Mouse (Mus musculus) embryonic facial prominence, embryonic 12.5 days (tissue): Measurements from ENCODE around the gene Nedd9. TPM values are rescaled to one million over a fixed set of nuclear protein-coding genes. Genes with fewer than 3 reads are reported as not detected.
A peak's percentile ranks its signal among the peaks of the same experiment; 100 is the strongest.
"Not testable (repeated sequence)": the region's sequence is repeated elsewhere in the genome, so short reads cannot be mapped to it uniquely, and the experiment has no call there.

Experiments
- ATAC-seq: fragments of 200-750 bp; cut with Nextera tagmentation; 2 replicates; pipeline ENCODE4 v1.8.0; 2017; ENCODE audit not compliant: insufficient number of reproducible peaks, insufficient read depth, low FRiP score, low TSS enrichment
- H3K27ac ChIP-seq: fragments of 300-500 bp; sonication (generic); 2 replicates; pipeline ENCODE4 v1.5.1; 2016; ENCODE audit warnings: mild to moderate bottlenecking
- H3K27me3 ChIP-seq: fragments of 300-500 bp; sonication (generic); 2 replicates; pipeline ENCODE4 v1.6.1; 2016; ENCODE audit warnings: mild to moderate bottlenecking, moderate library complexity
- H3K36me3 ChIP-seq: fragments of 300-500 bp; sonication (generic); 2 replicates; pipeline ENCODE4 v1.6.1; 2016; ENCODE audit warnings: mild to moderate bottlenecking
- H3K4me1 ChIP-seq: fragments of 300-500 bp; sonication (generic); 2 replicates; pipeline ENCODE4 v1.6.1; 2016
- H3K4me2 ChIP-seq: fragments of 300-500 bp; sonication (generic); replicated peaks from 2 replicates; pipeline ENCODE4 v1.6.1; 2016; ENCODE audit warnings: mild to moderate bottlenecking, moderate library complexity
- H3K4me3 ChIP-seq: fragments of 300-500 bp; sonication (generic); 2 replicates; pipeline ENCODE4 v1.5.1; 2016; ENCODE audit warnings: mild to moderate bottlenecking
- H3K9ac ChIP-seq: fragments of 300-500 bp; sonication (generic); 2 replicates; pipeline ENCODE4 v1.6.1; 2016; ENCODE audit warnings: mild to moderate bottlenecking, moderate library complexity
- H3K9me3 ChIP-seq: fragments of 300-500 bp; sonication (generic); 2 replicates; pipeline ENCODE4 v1.6.1; 2016; ENCODE audit warnings: mild to moderate bottlenecking, moderate library complexity
- WGBS: fragments of 180-500 bp; shearing (Covaris S2); methylation state at CpG from one replicate; pipeline ENCODE4 v1.1.7; 2016; 5-methylcytosine and 5-hydroxymethylcytosine counted together
- polyA plus RNA-seq: library from polyadenylated mRNA; unstranded; fragments of >200 nt; fragmentation: Nextera tagmentation; extraction: Ambion mirVana; gene quantifications from 2 replicates; pipeline ENCODE4 v1.2.1, GENCODE M21; 2016

Gene Nedd9
- polyA plus RNA-seq, 1 experiment from 2014 or later, result 20.6 TPM

DNA sequence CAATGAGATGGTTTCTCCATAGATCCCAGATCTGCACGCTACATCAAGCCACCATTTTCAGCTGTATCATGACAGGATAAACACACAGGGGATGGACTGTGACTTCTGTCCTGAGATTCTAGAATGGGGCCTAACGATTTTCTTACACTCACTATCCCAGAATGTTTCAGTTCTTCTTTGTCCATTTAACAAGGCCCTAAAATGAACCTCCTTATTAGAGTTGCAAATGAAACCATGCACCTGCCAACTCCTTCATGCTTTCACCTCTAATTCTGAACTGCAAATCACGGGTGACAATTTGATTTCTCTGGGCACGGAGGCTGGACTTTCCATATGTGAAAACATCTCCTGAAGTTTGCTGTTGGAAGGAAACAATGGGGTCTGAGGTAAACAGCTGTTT, 111.1 kb downstream of the Nedd9 start:
- H3K27ac ChIP-seq, result no peak overlapping the region
- no peak overlapping the region for H3K9ac ChIP-seq
- H3K9me3 ChIP-seq, result no peaks in the 10 kb centered on the region
- H3K36me3 ChIP-seq, result no peaks in the 10 kb centered on the region
- no peak for ATAC-seq
- H3K4me2 ChIP-seq, result no peak overlapping the region
- 0 out of 2 replicates have a peak, but pooled peaks cover 5% of the 10 kb centered on the region for H3K4me1 ChIP-seq
- WGBS, result 76% methylated on average over 4 of the region's 4 CpGs
- no peak overlapping the region for H3K4me3 ChIP-seq
- no peaks in the 10 kb centered on the region for H3K27me3 ChIP-seq

DNA sequence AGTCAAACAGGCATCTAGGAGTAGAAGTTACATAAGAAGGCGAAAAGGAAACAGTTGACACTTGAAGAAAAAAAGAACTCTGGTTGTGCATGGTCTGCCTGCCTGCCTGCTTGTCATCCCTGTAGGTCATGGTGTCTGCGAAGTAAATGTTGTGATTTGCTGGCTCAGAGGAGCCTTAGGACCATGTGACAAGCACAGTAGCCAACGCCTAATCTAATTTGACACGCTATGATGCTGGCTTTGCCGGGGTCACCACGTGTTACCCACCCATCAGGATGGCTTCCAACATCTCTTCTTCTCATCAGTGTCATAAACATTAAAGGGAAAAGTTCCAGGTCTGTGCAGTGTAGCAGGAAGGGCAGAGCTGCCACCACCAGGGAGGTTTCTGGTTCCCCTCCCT, 111.5 kb downstream of the Nedd9 start:
- Histone ChIP-seq H3K27me3 (no peaks in the 10 kb centered on the region), H3K4me3 (no peak overlapping the region), H3K9ac (no peak overlapping the region), H3K4me1 (0 out of 2 replicates have a peak, but pooled peaks cover 8% of the 10 kb centered on the region), H3K27ac (no peak overlapping the region), H3K36me3 (no peaks in the 10 kb centered on the region), H3K4me2 (no peak overlapping the region), H3K9me3 (no peaks in the 10 kb centered on the region)
- no peak for ATAC-seq
- 59% methylated on average over 6 of the region's 6 CpGs for WGBS

DNA sequence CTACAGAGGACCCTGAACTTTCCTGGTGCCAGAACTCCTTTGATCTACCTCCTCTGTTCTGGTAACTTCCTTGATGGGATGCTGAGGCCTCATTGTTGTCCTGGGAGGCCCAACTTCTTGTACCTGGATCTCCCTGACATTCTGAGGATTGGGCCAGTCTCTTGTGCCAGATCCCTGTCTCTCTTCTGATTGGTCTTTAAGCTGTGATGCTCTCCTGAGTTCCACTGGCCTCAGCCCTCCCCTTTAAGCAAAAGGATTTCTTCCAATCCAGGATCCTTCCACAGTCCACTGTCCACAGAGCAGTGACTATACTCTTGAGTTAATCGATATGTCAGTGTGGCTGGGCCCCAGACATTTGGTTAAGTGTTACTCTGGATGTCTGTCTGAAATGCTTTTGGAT, 112.3 kb downstream of the Nedd9 start:
- no peak for ATAC-seq
- H3K9me3 ChIP-seq, result no peaks in the 10 kb centered on the region
- no peak overlapping the region for H3K9ac ChIP-seq
- no peaks in the 10 kb centered on the region for H3K27me3 ChIP-seq
- no peak overlapping the region for H3K4me2 ChIP-seq
- H3K36me3 ChIP-seq, result no peaks in the 10 kb centered on the region
- H3K27ac ChIP-seq, result no peak overlapping the region
- 86% methylated on average over 1 of the region's 1 CpGs for WGBS
- no peak overlapping the region for H3K4me3 ChIP-seq
- 0 out of 2 replicates have a peak, but pooled peaks cover 8% of the 10 kb centered on the region for H3K4me1 ChIP-seq

DNA sequence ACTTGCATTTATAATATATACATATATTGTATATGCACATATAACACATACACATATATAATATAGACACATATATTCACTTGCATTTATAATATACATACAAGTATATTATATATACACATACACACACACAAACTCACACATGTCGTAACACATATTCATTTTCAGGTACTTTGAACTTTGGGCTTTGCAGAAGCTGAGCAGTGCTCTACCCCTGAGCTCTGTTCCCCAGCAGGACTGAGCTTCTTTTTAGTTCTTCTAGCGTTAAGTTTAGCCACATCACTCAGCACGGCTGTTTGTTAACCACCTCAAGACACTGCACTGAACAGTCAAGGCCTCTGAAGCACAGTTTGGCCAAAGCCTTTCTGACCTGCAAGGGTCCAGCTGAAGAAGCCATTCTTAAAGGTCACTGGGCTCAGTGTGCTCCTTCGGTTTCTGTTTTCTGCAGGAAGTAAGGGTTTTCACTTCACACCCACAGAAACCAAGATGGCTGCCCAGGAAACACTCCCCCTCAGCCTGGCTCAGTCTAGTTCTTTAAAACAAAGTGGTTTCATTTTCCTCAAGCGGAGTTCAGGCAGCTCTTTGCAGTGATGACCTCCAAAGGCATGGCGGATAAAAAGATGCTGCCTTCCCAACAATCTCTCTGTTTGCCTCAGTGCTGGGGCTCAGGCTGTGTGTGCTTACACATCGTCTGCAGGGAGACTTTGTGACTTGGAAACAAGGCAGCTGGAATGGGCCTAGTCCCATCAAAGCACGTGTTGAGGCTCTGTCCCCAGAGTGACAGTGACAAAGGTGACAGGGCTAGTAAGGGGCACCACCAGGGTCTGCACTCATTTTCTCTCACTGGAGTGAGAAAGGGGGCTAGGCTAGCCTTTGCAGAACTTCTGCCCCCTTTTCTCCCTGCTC, 114.4 kb downstream of the Nedd9 start:
- H3K27ac ChIP-seq, result no peak overlapping the region
- H3K4me1 ChIP-seq, result 0 out of 2 replicates have a peak, but pooled peaks cover 8% of the 10 kb centered on the region
- no peak overlapping the region for H3K9ac ChIP-seq
- H3K4me2 ChIP-seq, result no peak overlapping the region
- no peaks in the 10 kb centered on the region for H3K27me3 ChIP-seq
- no peak overlapping the region for H3K4me3 ChIP-seq
- WGBS, result 78% methylated on average over 8 of the region's 8 CpGs
- no peak for ATAC-seq
- no peaks in the 10 kb centered on the region for H3K9me3 ChIP-seq
- H3K36me3 ChIP-seq, result no peaks in the 10 kb centered on the region

DNA sequence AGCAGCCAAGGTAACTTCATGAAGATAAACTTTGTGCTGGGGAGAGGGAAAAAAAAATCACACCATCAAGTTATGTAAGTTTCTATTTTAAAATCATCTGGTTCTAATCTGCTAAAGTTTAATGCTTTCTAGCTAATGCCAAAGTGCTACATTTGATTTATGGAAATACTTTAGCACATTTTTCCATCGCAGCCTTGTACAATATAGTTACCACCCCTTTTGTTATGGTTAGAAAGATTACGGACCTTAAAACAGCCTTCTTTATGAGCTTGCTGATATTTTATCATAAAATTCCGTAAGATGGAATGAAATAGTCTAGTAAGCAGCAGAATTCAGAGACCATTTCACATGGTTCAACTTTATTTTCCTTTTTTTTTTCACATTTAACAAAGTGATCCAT, 115.6 kb downstream of the Nedd9 start:
- no peak overlapping the region for H3K27ac ChIP-seq
- WGBS, result 71% methylated on average over 3 of the region's 3 CpGs
- H3K4me1 ChIP-seq, result 0 out of 2 replicates have a peak, but pooled peaks cover 8% of the 10 kb centered on the region
- H3K36me3 ChIP-seq, result no peaks in the 10 kb centered on the region
- H3K27me3 ChIP-seq, result no peaks in the 10 kb centered on the region
- no peak overlapping the region for H3K9ac ChIP-seq
- ATAC-seq, result no peak
- no peaks in the 10 kb centered on the region for H3K9me3 ChIP-seq
- H3K4me2 ChIP-seq, result no peak overlapping the region
- no peak overlapping the region for H3K4me3 ChIP-seq

DNA sequence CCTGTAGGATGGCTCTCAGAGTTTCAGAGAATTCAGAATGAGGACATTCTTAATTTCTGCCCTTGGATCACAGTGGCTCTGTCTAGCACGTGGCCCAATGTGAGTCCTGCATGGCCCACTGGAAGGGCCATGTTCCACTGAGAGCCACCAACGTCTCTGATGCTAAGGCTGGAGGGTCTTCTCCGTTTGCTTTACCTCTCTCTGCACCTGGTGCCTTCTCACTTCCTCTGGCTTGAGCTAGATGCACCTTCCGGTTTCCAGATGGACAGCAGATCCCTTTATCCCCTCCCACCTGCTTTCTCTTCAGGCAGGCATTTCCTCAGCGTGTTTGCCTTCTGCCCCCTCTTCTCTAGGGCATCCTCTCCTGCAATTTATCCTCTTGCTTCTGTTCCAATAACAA, 118.5 kb downstream of the Nedd9 start:
- 76% methylated on average over 5 of the region's 5 CpGs for WGBS
- Histone ChIP-seq H3K27ac (no peak overlapping the region), H3K4me1 (0 out of 2 replicates have a peak, but pooled peaks cover 10% of the 10 kb centered on the region), H3K36me3 (no peaks in the 10 kb centered on the region), H3K4me3 (no peak overlapping the region), H3K4me2 (no peak overlapping the region), H3K27me3 (no peaks in the 10 kb centered on the region), H3K9me3 (no peaks in the 10 kb centered on the region), H3K9ac (no peak overlapping the region)
- no peak for ATAC-seq

DNA sequence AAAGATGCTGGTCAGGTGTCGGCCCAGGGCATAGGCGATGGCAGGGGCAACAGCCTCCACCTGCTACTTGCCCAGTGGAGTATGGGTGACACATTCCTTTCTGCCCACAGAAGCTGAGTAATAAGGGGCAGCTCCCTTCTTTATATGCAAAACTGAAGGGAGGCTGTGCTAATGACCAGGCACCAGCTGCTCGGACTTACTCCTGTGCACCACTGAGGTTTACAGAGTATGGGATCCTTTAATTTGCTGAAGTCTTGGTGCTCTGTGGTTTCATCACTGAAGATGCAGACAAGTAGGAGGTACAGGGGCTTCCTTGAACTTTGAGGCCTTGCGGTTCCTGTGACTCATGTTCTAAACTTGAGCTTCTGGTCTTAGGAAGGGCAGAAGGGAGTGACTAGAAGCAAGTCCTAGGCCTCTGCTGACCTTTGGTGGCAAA, 120.0 kb downstream of the Nedd9 start:
- H3K4me3 ChIP-seq, result no peak overlapping the region
- no peak overlapping the region for H3K4me2 ChIP-seq
- H3K27ac ChIP-seq, result no peak overlapping the region
- H3K36me3 ChIP-seq, result no peaks in the 10 kb centered on the region
- 0 out of 2 replicates have a peak, but pooled peaks cover 10% of the 10 kb centered on the region for H3K4me1 ChIP-seq
- no peaks in the 10 kb centered on the region for H3K9me3 ChIP-seq
- H3K9ac ChIP-seq, result no peak overlapping the region
- WGBS, result 91% methylated on average over 4 of the region's 4 CpGs
- no peaks in the 10 kb centered on the region for H3K27me3 ChIP-seq
- no peak for ATAC-seq

DNA sequence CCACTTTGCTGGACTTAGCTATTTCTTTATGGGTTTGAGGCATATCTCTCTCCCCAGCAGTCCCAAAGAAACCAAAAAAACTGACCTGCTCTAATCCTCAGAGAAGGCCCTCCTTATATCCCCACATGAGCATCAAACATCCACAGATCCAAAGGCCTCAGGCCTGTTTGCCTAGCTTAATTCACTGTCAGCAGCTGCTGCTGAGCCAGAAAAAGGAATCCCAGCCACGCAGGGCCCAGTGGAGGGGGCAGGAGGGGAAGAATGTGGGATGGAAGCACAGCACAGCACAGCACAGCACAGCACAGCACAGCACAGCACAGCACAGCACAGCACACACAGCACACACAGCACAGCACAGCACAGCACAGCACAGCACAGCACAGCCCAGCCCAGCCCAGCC, 120.6 kb downstream of the Nedd9 start:
- 36% methylated on average over 1 of the region's 1 CpGs for WGBS
- H3K4me3 ChIP-seq, H3K4me2 ChIP-seq, H3K9me3 ChIP-seq, H3K9ac ChIP-seq, H3K27me3 ChIP-seq, ATAC-seq, H3K36me3 ChIP-seq, H3K27ac ChIP-seq: not testable (repeated sequence)
- H3K4me1 ChIP-seq, result 0 out of 2 replicates have a peak, but pooled peaks cover 10% of the 10 kb centered on the region

DNA sequence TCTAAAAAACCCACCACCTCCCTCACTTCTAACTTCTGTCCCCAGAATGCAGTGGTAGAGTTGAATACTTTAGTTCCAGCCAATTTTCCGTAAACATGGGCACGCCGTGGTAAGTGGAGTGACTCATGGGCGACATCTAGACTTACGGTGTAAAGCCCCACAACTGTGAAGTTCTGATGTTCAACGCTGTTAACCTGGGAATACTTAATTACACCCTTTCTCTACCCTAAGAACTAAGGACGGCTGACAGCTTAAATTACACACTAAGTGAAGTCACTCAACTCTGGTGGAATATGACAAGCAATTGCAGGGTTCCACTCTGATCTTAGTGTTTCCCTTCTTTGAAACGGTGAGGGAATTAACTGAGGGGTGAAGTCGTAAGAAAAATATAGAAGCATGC, 122.9 kb downstream of the Nedd9 start:
- H3K4me3 ChIP-seq, result no peak overlapping the region
- H3K9me3 ChIP-seq, result no peaks in the 10 kb centered on the region
- H3K27me3 ChIP-seq, result no peaks in the 10 kb centered on the region; the same call in 1 of the 2 replicates
- no peak overlapping the region for H3K27ac ChIP-seq
- ATAC-seq, result no peak
- no peak overlapping the region for H3K4me2 ChIP-seq
- H3K9ac ChIP-seq, result no peak overlapping the region
- H3K36me3 ChIP-seq, result no peaks in the 10 kb centered on the region
- peaks cover 11% of the 10 kb centered on the region; the same call in 1 of the 2 replicates for H3K4me1 ChIP-seq
- WGBS, result 37% methylated on average over 9 of the region's 9 CpGs

DNA sequence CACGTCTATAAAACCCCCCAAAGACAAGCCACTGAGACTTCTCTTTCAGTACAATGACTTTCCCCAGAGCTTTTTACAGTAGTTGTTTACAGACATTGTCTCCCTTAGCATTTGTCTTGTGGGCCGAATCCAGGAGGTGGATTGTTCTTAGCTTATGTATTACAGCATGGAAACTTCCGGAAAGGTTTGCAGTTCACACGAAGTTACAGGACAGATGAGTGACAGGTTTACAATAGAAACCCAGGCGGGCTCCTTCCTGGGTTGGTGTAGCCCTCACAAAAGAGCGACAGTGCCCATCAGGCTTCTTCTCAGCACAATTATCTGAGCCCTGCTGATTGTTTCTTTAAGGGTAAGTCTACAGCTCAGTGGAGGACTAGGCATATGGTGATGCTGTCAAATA, 124.3 kb downstream of the Nedd9 start:
- no peak overlapping the region for H3K27ac ChIP-seq
- peaks cover 11% of the 10 kb centered on the region; the same call in 1 of the 2 replicates for H3K4me1 ChIP-seq
- ATAC-seq, result no peak
- no peak overlapping the region for H3K4me3 ChIP-seq
- no peak overlapping the region for H3K9ac ChIP-seq
- H3K4me2 ChIP-seq, result no peak overlapping the region
- no peaks in the 10 kb centered on the region; the same call in 1 of the 2 replicates for H3K27me3 ChIP-seq
- no peaks in the 10 kb centered on the region for H3K9me3 ChIP-seq
- WGBS, result 78% methylated on average over 6 of the region's 6 CpGs
- no peaks in the 10 kb centered on the region for H3K36me3 ChIP-seq

DNA sequence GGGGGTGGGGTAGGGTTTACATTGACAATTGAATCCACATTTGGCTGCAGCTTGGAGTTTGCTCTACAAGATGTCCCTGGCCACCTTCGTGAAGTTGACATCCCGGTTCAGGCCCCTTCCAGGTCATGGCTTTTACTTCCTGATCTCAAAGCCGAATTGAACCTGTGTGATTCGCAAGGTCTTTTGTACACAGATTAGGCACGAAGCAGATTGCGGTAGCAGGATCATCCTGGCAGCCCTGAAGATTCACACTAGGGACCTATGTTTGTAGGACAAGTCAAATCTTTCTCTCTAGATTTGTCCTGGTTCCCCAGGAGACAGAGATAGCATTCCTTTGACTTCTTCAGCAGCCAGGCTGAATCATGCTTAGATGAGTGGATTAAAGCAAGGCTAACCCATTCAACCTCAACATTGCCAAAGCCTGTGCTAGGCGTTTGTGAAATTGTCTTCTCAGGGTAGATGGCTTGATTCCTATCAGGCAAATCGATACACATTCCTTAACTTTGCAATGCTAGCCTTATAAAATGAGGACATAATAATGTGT, 126.8 kb downstream of the Nedd9 start:
- Histone ChIP-seq H3K27me3 (no peaks in the 10 kb centered on the region; the same call in 1 of the 2 replicates), H3K27ac (no peak overlapping the region), H3K4me2 (peak overlapping the region; percentile 67), H3K4me3 (no peak overlapping the region), H3K4me1 (peaks cover 18% of the 10 kb centered on the region), H3K36me3 (no peaks in the 10 kb centered on the region), H3K9me3 (no peaks in the 10 kb centered on the region), H3K9ac (no peak overlapping the region)
- 23% methylated on average over 8 of the region's 8 CpGs for WGBS
- ATAC-seq, result no peak
